Mouse (Mus musculus) spleen, adult 18-20 months (tissue): Measurements from ENCODE around the gene Dnajc25.

Experiments used
- DNase-seq, 2 experiments: peaks; one replicate each; pipeline ENCODE4 v3.0.0; 2022; ENCODE audit warnings: mixed read lengths in 2 of 2

Gene Dnajc25

DNA sequence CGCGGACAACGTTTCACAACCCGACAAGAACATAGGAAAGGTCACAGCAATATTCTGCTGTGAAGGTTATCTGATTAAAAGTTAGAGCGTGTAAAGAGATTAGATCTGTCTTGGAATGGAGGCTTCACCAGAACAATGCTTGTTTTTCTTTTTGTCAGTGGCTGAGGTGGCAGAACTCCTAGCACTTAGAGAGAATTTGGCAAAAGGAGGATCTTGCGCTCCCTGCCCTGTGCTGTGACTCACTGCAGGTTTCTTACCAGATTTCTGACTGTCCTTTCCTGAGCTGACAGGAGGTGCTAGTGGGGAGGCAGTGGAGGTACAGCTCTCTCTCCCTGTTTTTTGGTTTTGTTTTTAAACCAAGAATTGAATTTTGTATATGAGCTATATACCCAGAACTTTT lies 12.2 kb downstream of the Dnajc25 start:
- no peak for DNase-seq

DNA sequence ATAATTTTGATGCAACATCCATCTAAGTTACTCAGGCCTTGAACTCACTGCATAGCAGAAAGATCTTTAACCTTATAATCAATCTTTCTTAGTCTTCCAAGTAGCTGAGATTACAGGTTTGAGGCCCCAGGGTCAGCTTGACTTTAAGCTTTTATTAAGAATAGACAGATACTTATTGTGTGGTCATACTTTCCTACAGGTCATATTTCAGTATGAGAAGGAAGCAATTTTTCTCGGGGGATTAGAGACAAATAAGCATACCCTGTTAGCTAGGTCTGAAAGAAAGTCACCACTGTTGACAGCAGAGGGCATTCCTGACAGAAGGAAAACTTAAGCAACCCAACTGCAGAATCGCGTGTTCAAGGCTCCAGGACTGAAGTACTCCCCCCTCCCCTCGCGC lies 13.1 kb downstream of the Dnajc25 start:
- DNase-seq, result no peak

DNA sequence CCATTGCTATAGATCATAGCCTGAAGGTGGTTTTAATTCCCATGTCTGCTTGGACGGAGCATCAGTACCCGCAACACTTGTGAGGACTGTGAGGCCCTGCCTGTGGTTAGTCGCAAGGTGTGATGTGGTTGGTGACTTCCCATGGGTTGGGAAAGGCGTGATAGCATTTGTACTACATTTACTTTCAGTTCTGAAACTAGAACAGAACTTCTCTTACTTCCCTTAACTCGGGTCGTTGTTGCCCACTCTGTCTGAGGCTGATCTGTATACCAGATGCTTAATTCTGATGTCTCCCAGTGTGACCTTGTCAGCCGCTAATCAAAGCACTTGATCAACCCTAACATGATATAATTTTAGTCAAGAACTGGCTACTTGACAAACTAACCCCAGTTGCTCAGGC lies 14.3 kb downstream of the Dnajc25 start:
- DNase-seq, result peak in 1 of 2 experiments; percentile 25

DNA sequence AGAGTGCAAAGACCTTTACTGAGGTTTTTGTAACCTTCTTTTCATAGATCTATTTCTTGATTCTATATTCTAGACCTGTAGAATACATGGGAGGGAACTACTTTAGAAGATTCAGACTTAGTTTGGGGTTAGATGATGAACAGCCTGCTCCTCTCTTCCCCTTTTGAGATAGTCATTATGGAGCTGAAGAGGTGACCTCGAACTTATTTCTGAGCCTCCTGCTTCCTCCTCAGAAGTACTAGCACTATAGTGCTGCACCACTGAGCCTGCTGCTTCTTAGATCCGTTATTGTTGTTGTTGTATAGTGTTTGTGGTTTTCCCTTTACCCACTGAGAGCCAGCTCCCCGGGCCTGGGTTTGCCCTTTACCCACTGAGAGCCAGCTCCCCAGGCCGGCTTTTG lies 14.8 kb downstream of the Dnajc25 start:
- DNase-seq, result no peak

DNA sequence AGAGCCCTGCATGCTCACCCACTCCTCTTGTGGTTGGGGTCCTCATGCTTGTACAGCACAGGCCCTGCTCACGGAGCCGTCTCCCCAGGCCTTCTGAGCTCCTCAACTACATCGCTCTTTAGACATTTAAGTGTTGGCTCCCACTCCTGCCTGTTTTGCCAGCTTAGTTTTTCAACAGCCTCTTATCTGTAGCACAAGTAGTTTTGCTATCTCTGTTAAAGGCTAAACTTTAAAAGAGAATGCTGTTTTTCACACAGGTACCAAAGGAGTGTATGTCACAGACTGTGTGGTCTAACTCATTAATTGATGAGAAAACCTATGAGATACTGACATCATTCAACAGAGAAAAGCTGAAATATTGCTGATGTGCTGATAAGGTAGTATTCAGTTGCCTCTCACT lies 16.6 kb downstream of the Dnajc25 start:
- no peak for DNase-seq

DNA sequence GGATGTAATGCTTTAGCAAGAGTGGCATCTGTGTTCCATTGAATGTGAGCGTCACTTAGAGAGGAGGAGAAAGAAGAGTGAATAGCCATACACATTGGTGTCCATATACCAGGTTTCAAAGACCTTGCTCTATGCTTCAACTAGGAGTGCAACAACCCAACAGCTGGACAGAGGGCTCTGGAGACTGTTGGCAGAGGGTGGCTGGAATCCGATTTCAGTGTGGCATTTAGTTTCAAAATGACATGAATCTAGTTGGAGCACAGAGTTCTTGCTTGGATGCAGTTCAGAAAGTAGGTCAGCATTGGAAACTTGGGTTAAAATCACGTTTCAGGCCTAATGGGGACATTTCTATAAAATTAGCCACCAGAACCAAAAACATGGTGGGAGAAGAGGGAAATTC lies 20.3 kb downstream of the Dnajc25 start:
- DNase-seq, result no peak

DNA sequence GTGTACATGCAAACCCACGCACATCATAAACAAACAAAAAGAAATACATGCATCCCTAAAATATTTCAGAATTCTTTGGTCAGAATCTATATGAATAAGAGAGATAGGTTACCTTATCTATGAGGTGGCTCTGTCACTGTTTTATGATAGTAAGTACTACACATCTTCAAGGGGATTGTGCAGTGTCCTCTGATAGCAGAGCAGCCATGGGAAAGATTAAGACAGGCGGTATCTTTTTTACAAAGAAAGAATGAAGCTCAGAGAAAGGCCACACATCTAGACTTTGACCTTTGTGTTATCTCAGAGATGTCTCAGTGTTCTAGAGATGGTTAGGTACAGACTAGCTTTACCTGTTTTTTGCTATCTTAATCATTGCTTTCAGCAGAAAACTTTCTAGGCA lies 22.1 kb downstream of the Dnajc25 start:
- no peak for DNase-seq

DNA sequence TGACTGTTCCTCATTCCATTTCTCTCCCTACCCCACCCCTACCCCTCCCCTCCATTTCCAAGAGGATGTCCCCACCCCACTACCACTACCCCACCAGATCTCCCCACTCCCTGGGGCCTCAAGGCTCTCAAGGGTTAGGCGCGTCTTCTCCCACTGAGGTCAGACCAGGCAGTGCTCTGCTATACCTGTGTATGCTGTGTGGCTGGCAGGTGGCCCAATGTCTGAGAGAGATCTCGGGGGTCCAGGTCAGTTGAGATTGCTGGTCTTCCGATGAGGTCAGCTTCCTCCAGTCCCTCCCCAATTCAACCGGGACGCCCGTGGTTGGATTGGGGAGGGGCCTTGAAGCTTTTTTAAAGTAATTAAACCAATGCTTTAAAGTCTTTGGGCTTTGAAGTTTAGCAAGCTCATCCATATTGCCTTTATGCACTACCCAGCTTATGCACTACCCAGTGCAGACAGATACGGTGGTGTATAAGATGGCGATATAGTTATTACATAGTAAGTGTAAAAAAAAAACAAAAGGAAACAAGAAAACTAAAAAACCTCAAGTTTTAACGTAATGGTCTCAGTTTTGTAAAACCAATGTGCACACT lies 39.6 kb downstream of the Dnajc25 start:
- DNase-seq, result no peak

DNA sequence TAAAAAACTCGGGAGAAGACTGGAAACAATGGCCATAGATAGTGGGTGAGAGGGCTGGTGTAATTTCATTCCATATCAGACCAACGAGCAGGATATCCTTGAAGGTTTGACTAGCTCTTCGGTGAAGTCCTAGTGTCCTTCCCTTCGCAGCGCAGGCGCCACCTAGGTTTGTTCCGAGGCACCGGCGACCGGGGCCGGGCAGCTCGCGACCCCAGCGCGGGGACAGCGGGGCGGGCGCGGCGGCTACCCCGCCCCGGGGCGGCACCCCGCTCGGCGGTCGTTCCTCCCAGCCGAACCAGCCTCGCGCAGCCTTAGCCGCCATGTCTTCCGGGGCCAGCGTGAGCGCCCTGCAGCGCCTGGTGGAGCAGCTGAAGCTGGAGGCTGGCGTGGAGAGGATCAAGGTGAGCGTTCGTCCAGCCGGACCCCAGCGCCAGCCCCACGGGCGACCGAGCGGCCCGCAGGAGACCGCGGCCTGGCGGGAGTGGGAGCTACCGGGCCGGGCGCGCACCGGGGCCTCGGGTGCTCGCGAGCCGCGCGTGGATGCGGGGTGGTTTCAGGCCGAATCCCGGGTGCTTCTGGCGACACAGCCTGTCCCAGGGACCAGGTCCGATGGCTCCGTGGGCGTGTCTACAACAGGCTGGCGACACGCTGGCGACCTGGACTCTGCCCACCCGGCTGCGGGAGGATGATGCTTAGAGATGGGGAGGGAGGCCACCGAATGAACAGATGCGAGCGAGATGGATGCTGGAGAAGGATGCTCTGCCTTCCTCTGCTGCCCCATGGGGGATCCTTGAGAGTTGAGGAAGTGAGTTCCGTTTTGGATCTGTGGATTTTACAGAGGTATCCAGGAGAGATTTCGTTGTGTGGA lies 40.3 kb downstream of the Dnajc25 start, which contains the start of gene Gng10:
Gng10 (plus strand) TSS at position 171 of the 868 bp plus-strand sequence.
- peak; percentile 53 to 66 for DNase-seq

DNA sequence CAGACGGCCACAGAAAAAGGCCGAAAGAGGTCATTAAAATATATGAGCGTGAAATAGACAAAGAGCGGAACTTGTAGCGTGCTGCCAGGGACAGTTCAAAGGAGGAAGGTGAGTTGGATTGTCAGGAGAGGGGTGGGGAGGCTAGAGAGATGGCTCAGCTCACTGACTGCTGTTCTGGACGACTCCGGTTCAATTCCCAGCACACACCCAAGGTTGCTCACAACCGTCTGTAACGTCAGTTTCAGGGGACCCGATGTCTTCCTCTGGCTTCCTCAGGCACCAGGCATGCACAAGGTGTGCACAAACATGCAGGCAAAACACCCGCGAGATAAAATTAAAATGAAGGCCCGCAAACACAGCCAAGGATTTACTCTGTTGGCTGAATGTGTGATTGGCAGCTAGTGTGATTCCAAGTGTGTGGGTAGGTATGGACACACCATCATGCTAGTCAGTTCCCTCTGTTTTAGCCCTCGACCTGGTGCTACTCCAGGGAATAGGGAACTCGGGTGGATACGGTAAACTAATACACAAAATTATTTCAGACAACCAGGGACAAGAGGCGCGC lies 41.0 kb downstream of the Dnajc25 start:
- no peak for DNase-seq

DNA sequence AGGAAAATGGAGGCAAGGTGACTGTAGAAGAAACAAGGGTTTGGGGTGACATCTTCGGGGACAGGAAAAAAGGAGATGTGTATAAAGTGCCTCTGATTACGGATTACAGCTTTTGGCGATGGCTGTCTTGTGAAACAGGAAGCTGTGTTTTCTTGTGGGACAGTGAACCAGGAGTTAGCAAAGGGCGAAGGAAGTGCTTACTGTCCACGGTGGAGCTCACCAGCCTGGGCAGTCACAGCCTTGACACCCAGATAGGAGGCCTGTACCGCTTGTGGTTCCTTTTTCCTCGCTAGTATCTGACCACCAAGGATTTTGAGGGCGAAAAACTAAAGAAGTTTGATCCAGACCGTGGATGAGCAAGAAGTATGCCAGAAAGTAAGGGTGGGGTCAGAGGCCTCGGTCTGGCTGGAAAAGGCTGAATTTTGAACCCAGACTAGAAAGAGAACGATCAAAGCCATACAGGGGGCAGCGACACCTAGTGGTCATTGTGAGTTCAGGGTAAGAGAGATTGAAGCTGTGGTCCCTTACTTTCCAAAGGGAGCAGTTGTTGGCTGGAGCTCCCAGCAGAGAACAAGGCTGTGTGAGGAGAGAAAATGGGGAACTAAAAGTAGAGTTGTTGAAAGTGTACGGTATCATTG lies 41.7 kb downstream of the Dnajc25 start:
- DNase-seq, result peak; percentile 49 to 73

DNA sequence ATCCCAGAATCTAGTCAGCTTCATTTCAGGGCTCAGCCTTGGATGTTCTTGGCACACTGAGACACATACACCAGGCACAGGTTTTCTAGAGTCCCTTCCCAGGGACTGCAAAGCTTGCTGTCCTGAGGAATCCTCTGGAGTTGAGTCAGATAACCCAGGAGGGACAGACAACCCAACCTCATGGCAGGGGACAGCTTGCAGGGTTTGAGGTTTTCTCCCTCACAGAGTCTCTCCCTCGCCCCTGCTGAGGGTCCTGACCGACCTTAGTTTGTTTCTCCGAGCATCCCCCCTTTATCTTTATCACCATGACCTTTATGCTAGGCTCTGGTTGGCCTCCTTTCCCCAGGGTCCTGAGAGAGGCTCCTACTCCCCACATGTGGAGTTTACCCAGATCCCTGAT lies 42.7 kb downstream of the Dnajc25 start:
- DNase-seq, result no peak

DNA sequence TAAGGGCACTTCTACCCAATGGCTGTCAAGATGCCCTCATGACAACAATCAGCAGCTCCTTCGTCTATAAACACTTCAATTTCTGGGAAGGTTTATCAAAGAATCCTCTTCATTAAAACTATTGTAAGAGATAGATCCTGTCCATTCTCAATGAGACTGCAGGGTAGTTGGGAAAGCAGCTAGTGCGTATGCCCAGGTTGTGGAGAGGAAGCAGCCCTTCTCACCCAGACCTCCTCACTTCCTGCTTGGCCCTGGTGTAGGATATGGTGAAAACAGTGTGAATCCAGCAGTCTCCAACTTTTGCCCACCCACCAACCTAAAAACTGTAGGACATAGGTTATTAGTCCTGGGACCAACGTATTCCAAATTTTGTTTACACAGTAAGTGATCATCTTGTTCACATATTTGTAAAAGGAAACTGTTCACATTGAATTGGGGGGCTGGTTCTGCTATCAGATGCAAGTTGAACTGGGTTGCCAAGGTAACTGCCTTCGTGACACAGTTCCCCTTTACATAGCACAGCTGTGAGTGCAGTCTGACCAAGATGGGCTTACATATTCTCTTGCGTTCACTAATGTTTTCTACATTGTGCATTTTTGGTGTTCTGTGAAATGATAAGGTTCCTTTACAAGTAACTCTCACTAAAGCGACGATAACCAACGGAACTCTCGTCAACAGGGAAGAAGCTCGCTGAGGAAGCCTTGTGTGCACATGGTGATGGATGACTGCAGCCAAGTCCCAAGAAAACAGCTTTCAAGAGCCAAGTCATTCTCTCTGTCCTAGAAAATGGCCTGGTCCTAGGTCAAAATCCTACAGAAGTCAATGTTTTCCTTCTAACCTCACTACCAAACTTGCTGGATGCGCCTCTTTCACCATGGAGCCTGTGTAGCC lies 45.8 kb downstream of the Dnajc25 start:
- peak in 1 of 2 experiments; percentile 11 for DNase-seq

DNA sequence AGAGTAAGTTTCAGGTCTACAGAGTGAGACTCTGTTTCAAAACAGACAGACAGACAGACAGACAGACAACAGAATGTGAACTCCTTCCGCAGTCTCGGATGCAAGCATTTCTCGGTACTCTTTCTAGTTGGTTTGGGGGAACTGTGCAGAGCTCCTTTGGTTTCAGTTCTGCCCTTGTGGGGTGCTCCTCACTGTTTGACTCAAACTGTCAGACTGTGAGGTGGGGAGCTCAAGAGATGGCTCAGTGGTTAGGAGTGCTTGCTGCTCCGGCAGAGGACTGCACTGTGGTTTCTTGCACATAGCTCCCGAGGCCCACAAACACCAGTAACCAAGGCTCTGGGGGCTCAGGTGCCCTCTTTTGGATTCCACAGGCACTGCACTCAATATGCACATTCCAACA lies 48.2 kb downstream of the Dnajc25 start:
- peak; percentile 9 to 12 for DNase-seq

DNA sequence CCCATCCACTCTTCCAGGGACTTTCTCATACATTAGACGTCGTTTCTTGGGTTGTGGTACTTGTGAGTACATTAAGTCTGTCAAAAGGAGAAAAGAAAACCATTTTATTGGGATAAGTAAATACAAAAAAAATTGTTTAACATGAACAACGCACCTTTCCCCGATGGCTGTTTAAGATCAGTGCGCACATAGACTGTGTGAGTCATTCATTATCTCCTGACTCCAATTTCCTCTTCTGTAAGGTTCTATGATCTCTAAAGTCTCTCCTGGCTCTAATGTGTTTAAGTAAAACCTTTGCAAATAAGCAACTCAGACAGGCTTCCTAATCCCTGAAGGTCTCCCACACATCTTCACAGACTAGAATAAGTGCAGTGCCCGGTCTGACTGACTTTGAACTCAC lies 49.0 kb downstream of the Dnajc25 start:
- no peak for DNase-seq

DNA sequence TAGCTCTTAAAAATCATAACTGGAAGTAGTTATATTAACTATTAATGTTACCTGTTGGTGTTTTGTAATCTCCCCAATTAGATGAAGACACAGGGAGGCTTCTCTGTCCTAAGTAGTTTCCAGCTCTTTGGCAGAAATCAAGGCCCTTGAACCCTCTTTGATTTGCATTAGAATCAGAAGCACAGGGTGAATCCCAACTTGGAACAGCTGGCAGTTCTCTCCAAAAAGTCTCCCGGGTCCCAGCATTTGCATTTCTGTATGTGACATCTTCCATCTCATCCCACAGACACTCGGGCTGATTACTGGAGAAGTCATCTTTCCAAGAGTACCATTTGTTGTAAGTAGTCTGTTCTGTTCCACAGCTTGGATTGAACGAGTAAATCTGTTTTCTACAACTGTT lies 52.4 kb downstream of the Dnajc25 start:
- no peak for DNase-seq

DNA sequence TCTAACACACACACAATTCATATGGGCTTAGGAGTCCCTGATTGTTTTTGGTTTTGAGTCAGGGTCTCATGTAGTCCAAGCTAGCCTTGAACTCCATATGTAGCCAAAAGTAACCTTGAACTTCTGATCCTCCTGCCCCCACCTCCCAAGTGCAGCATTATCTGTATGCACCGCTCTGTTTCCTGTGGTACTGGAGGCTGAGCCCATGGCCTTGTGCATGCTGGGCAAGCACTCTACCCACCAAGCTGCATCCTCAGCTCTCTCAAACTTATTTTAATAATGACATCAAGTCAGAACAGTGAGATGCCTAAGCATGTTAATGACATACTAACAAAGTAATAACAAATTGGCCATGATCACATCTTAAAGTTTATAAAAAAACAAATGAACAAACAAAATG lies 56.2 kb downstream of the Dnajc25 start:
- DNase-seq, result no peak

DNA sequence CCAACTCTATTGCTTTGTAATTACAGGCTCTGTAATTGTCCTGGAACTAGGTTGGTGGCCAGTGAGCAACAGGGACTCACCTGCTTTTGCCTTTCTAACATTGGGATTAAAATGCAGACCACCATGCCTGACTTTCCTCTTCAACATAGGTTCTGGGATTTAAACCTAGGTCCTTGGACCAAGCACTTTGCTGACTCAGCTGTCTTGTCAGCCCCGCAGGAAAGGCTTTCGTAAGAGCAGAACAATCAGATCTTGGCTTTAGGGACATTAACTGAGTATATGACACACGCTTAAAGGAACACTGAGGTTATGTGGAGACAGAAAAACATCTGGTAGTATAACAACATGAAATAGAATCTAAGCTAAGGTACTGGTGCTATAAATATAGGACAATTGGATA lies 63.1 kb downstream of the Dnajc25 start:
- no peak for DNase-seq

DNA sequence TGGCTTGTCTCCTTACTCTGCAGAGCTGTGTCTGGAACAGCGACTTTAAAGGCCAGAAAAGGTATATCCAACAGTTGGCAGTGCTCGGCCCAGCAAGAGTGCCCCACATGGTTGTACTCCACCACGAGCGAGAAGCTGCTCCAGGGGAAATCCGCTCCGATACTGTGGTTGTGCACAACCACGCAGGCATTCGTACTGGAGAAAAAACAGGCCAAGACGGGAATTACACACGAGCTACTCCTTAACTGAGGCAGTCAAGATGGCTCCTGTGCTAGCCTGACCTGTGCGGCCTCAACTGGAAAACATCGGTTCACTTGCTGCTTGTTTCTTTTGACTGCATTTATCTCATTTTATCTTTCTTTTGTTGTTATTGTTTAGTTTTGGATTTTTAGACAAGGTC lies 67.7 kb downstream of the Dnajc25 start:
- DNase-seq, result no peak

DNA sequence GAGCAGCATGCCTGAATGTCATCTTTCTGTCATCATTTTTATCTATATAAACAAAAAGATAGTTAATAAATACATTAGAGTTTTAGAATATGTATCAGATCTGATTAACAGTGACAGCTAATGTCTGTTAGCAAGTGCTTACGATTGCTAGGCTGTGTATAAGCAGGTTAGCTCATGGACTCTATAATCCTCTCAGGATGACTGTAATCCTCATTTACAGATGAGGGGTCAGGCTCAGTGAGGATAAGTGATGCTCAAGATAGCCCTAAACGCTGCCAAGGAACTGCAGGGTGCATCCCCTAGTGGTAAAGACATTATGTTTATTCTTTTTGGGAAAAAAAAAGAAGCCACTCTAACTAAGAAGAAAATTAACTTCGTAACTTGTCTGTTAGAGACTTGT lies 74.4 kb downstream of the Dnajc25 start:
- DNase-seq, result no peak
